Mouse (Mus musculus): ENCODE results near the gene Usp48. TPM values are rescaled to one million over a fixed set of nuclear protein-coding genes. Genes with fewer than 3 reads are reported as not detected.

The Usp48 gene
- total and polyA plus RNA-seq, 3 experiments, result 28.5 to 77.8 (median 36.6) TPM

DNA sequence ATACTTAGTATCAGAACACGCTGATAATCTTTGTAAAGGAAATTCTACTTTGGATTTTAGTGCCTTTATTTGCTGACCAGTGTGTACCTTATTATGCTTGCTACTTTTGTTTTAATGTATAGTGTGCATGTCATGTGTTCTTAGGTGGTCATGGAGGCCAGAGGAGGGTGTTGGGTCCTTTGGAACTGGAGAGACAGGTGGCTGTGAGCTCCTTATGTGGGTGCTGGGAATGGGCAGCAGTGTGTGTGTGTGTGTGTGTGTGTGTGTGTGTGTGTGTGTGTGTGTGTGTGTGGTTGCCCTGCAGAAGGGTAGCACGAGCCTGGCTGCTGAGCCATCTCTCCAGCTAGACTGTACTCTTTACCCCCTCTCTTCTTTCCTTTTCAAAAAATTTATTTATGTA lies 13.5 kb downstream of the Usp48 start:
- in situ Hi-C loops (cut with MboI; ENCODE audit: low pct_ligation_motif_present, low pct_unique_long_range_greater_than_20kb, low sequenced_read_pairs), result no loop called here

DNA sequence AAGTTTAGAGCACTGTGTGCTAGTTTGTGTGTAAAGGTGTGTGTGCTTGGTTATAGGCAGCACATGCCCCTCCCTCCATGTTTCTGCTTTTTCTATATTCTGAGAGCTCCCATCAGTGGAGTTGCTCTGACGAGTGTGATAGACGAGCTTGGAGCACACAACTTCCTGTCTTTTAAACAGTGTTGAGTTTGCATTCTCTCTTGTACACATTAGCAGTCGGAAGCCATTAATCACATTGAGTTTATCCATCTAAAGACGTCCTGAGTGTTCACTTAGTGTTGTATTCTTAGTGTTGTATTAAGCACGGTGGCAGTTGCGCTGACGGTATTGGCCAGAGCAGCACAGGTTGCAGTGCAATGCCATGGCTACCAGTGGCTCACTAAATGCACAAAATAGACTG lies 15.7 kb downstream of the Usp48 start:
- in situ Hi-C loops (cut with MboI; ENCODE audit: low pct_ligation_motif_present, low pct_unique_long_range_greater_than_20kb, low sequenced_read_pairs), result no loop called here
- dilution Hi-C loops (cut with MboI; ENCODE audit: extremely low pct_ligation_motif_present, extremely low pct_unique_long_range_greater_than_20kb, low sequenced_read_pairs), result no loop called here
- peaks cover 78 to 93% of the 10 kb centered on the region in 2 experiments for H3K36me3 ChIP-seq (replicated peaks in 1 of 2; ENCODE audit: control insufficient read depth in 1 of 2, insufficient read depth in 1 of 2, low read length in 1 of 2)

More for the DNA sequence above, 13.5 kb downstream of the Usp48 start:
- peaks cover 60 to 88% of the 10 kb centered on the region in 2 experiments for H3K36me3 ChIP-seq (replicated peaks in 1 of 2; ENCODE audit: control insufficient read depth in 1 of 2, insufficient read depth in 1 of 2, low read length in 1 of 2)
- no peak overlapping the region for H3K9ac ChIP-seq (ENCODE audit: insufficient read depth, low read depth)
- peaks cover 22% of the 10 kb centered on the region for H3K79me2 ChIP-seq (replicated peaks; ENCODE audit: control insufficient read depth, extremely low read depth, insufficient read depth, poor library complexity, severe bottlenecking)
- no peaks in the 10 kb centered on the region for H3K27me3 ChIP-seq (replicated peaks)
- dilution Hi-C loops (cut with MboI; ENCODE audit: extremely low pct_ligation_motif_present, extremely low pct_unique_long_range_greater_than_20kb, low sequenced_read_pairs), result no loop called here
- H3K9me3 ChIP-seq (replicated peaks; ENCODE audit: low read length), result no peaks in the 10 kb centered on the region
- peaks cover 3 to 20% of the 10 kb centered on the region in 2 experiments for H3K4me1 ChIP-seq (ENCODE audit: control insufficient read depth in 1 of 2, insufficient read depth in 2 of 2)
- H3K4me3 ChIP-seq (replicated peaks in 1 of 3; ENCODE audit: low read depth in 2 of 3, low read length in 2 of 3, poor library complexity in 1 of 3), result no peak overlapping the region
- no peak for DNase-seq (ENCODE audit: extremely low read depth)
- TF ChIP-seq MAX (IDR thresholded peaks at IDR 0.05; ENCODE audit: low read length) (no peak), ELF1 (IDR thresholded peaks at IDR 0.05; ENCODE audit: low read depth, low read length) (no peak), UBTF (IDR thresholded peaks at IDR 0.05; ENCODE audit: low read depth, low read length) (no peak), TBP (conservative IDR thresholded peaks at IDR 0.05; ENCODE audit: low read depth, low read length) (no peak), CHD1 (IDR thresholded peaks at IDR 0.05; ENCODE audit: low read depth, low read length) (no peak), RCOR1 (conservative IDR thresholded peaks at IDR 0.05; ENCODE audit: low read depth, low read length) (no peak), HCFC1 (IDR thresholded peaks at IDR 0.05; ENCODE audit: low read depth, low read length) (no peak), USF1 (IDR thresholded peaks at IDR 0.05; ENCODE audit: low read depth, low read length) (no peak), NRF1 (IDR thresholded peaks at IDR 0.05; ENCODE audit: low read depth, low read length) (no peak), SIN3A (IDR thresholded peaks at IDR 0.05; ENCODE audit: low read length) (no peak), MAZ (IDR thresholded peaks at IDR 0.05; ENCODE audit: low read depth, low read length) (no peak), NELFE (IDR thresholded peaks at IDR 0.05; ENCODE audit: low read depth, low read length) (no peak), PAX5 (IDR thresholded peaks at IDR 0.05; ENCODE audit: low read length) (no peak), GABPA (IDR thresholded peaks at IDR 0.05; ENCODE audit: insufficient replicate concordance, low read depth, low read length) (no peak), RAD21 (IDR thresholded peaks at IDR 0.05; ENCODE audit: low read depth, low read length) (no peak)
- no peak overlapping the region for H3K27ac ChIP-seq (ENCODE audit: insufficient read depth, low read depth)
- no peak overlapping the region for H3K4me2 ChIP-seq (ENCODE audit: insufficient read depth, low read depth, poor library complexity, severe bottlenecking)

More for the DNA sequence above, 15.7 kb downstream of the Usp48 start:
- Histone ChIP-seq H3K4me3 (replicated peaks in 1 of 3; ENCODE audit: low read depth in 2 of 3, low read length in 2 of 3, poor library complexity in 1 of 3) (no peak overlapping the region), H3K79me2 (replicated peaks; ENCODE audit: control insufficient read depth, extremely low read depth, insufficient read depth, poor library complexity, severe bottlenecking) (peaks cover 3% of the 10 kb centered on the region), H3K27me3 (replicated peaks) (no peaks in the 10 kb centered on the region), H3K9me3 (replicated peaks; ENCODE audit: low read length) (no peaks in the 10 kb centered on the region), H3K4me2 (ENCODE audit: insufficient read depth, low read depth, poor library complexity, severe bottlenecking) (no peak overlapping the region), H3K27ac (ENCODE audit: insufficient read depth, low read depth) (no peak overlapping the region), H3K9ac (ENCODE audit: insufficient read depth, low read depth) (no peak overlapping the region), H3K4me1 (ENCODE audit: control insufficient read depth in 1 of 2, insufficient read depth in 2 of 2) (peaks cover 3 to 10% of the 10 kb centered on the region in 2 experiments)
- DNase-seq (ENCODE audit: extremely low read depth), result no peak
- peak; percentile 24; the same call in 1 of the 2 replicates for TF ChIP-seq SIN3A (IDR thresholded peaks at IDR 0.05; ENCODE audit: low read length)
- no peak for TF ChIP-seq MAX (IDR thresholded peaks at IDR 0.05; ENCODE audit: low read length)
- TF ChIP-seq CHD2 (IDR thresholded peaks at IDR 0.05; ENCODE audit: low read length), result no peak
